Mouse (Mus musculus): ENCODE results near the gene Ntrk1.

- TF ChIP-seq GATA1 (IDR thresholded peaks at IDR 0.05; ENCODE audit: borderline replicate concordance, low read length) (no peak), FLI1 (IDR thresholded peaks at IDR 0.05; ENCODE audit: low read length) (no peak)
Measured at GRCm38 (mm10) chr3:87769506-87769905, 25.5 kb downstream of the Ntrk1 start.
